Mouse (Mus musculus): Measurements from ENCODE around the gene Pla2g5. TPM values are rescaled to one million over a fixed set of nuclear protein-coding genes. Genes with fewer than 3 reads are reported as not detected.
"Not testable (repeated sequence)": the region's sequence is repeated elsewhere in the genome, so short reads cannot be mapped to it uniquely, and the experiment has no call there.

Pla2g5 gene
- polyA plus RNA-seq, 1 experiment = not detected

- no peaks in the 10 kb centered on the region for H3K4me1 ChIP-seq (ENCODE audit: control insufficient read depth)
- TF ChIP-seq GATA1 (IDR thresholded peaks at IDR 0.05; ENCODE audit: low read length) (no peak), TAL1 (IDR thresholded peaks at IDR 0.05; ENCODE audit: low read length) (no peak)
- H3K9me3 ChIP-seq (ENCODE audit: control insufficient read depth, low read length) = peaks cover 28% of the 10 kb centered on the region
- no peaks in the 10 kb centered on the region for H3K27me3 ChIP-seq (ENCODE audit: control insufficient read depth)
- no peaks in the 10 kb centered on the region for H3K36me3 ChIP-seq (ENCODE audit: control insufficient read depth)
- no peak overlapping the region for H3K4me3 ChIP-seq (replicated peaks)
Measured at GRCm38 (mm10) chr4:138841386-138841785, 21.9 kb downstream of the Pla2g5 start.

DNA sequence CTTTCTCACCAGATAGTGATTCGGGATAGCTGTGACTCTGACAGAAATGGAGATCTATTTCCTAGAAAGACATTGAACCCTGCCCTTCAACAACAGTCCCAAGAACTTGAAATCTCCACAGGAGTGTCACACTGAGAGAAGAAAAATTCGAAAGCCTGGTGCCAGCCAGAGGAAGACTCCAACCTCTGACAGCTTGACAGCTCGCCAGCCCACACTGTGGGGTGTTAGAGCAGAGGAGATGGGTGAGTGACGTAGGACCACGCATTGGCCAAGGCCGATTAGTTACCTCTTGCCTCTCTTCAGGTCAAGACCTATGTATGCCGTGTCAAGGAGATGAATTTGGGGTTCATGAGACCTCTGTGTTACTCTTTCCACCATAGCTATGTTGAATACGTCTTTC is 22.6 kb downstream of the Pla2g5 start:
- H3K9me3 ChIP-seq (ENCODE audit: control insufficient read depth, low read length) = peaks cover 25% of the 10 kb centered on the region
- H3K36me3 ChIP-seq (ENCODE audit: control insufficient read depth) = no peaks in the 10 kb centered on the region
- H3K27me3 ChIP-seq (ENCODE audit: control insufficient read depth) = no peaks in the 10 kb centered on the region
- TF ChIP-seq GATA1 (IDR thresholded peaks at IDR 0.05; ENCODE audit: low read length) (no peak), TAL1 (IDR thresholded peaks at IDR 0.05; ENCODE audit: low read length) (no peak)
- H3K4me1 ChIP-seq (ENCODE audit: control insufficient read depth) = no peaks in the 10 kb centered on the region
- no peak overlapping the region for H3K4me3 ChIP-seq (replicated peaks)

GRCm38 (mm10) chr4:138839806-138840205 is 23.5 kb downstream of the Pla2g5 start:
- H3K4me1 ChIP-seq (ENCODE audit: control insufficient read depth) = no peaks in the 10 kb centered on the region
- TF ChIP-seq TAL1 (IDR thresholded peaks at IDR 0.05; ENCODE audit: low read length) (no peak), GATA1 (IDR thresholded peaks at IDR 0.05; ENCODE audit: low read length) (no peak)
- H3K9me3 ChIP-seq (ENCODE audit: control insufficient read depth, low read length) = peaks cover 18% of the 10 kb centered on the region
- no peaks in the 10 kb centered on the region for H3K36me3 ChIP-seq (ENCODE audit: control insufficient read depth)
- H3K27me3 ChIP-seq (ENCODE audit: control insufficient read depth) = no peaks in the 10 kb centered on the region
- no peak overlapping the region for H3K4me3 ChIP-seq (replicated peaks)

- peaks cover 3% of the 10 kb centered on the region for H3K9me3 ChIP-seq (ENCODE audit: control insufficient read depth, low read length)
- H3K27me3 ChIP-seq (ENCODE audit: control insufficient read depth) = no peaks in the 10 kb centered on the region
- TF ChIP-seq GATA1 (IDR thresholded peaks at IDR 0.05; ENCODE audit: low read length) (no peak), TAL1 (IDR thresholded peaks at IDR 0.05; ENCODE audit: low read length) (no peak)
- H3K4me3 ChIP-seq (replicated peaks) = no peak overlapping the region
- H3K4me1 ChIP-seq (ENCODE audit: control insufficient read depth) = no peaks in the 10 kb centered on the region
- no peaks in the 10 kb centered on the region for H3K36me3 ChIP-seq (ENCODE audit: control insufficient read depth)
Measured at GRCm38 (mm10) chr4:138827147-138827546, 36.1 kb downstream of the Pla2g5 start.

DNA sequence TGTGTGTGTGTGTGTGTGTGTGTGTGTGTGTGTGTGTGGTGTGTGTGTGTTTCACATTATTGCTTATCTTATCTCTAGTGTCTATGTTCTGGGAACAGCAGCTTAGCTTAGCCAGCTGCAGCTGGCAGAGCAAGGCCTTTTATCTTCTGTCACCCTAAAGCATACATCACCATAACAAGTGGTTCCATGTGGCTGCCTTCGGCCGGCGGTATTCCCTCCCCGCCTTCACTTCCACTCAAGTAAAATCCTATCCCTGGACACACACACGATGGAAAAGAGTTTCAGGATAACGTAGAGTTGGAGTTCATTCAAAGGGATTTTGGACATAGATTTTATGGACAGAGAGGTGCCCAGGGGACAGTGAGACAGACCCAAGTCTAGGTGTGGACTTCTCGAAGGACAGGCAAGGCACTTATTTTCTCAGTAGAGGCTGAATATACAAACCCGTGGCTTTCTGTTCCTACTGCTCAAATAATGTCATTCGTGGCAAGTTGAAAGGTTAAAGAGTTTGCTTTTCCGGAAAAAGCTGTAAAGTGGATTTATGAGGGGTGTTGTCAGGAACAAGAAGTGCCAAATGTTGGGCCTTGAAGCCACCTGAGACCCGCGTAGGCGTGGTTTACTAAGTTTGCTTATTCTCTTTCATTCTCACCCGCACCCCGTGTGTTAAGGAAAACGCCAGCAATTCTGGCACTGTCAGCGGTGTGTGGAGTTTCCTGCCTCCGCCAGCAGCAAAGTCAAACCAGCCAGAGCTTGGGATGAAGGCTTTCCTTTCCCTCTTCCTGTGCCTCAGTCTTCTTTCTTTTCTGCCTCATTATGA is 37.3 kb downstream of the Pla2g5 start:
- TF ChIP-seq GATA1 (IDR thresholded peaks at IDR 0.05; ENCODE audit: low read length) (no peak), TAL1 (IDR thresholded peaks at IDR 0.05; ENCODE audit: low read length) (no peak)
- H3K36me3 ChIP-seq (ENCODE audit: control insufficient read depth) = no peaks in the 10 kb centered on the region
- H3K4me1 ChIP-seq (ENCODE audit: control insufficient read depth) = no peaks in the 10 kb centered on the region
- no peak overlapping the region for H3K4me3 ChIP-seq (replicated peaks)
- H3K9me3 ChIP-seq (ENCODE audit: control insufficient read depth, low read length) = peaks cover 3% of the 10 kb centered on the region
- H3K27me3 ChIP-seq (ENCODE audit: control insufficient read depth) = no peaks in the 10 kb centered on the region

DNA sequence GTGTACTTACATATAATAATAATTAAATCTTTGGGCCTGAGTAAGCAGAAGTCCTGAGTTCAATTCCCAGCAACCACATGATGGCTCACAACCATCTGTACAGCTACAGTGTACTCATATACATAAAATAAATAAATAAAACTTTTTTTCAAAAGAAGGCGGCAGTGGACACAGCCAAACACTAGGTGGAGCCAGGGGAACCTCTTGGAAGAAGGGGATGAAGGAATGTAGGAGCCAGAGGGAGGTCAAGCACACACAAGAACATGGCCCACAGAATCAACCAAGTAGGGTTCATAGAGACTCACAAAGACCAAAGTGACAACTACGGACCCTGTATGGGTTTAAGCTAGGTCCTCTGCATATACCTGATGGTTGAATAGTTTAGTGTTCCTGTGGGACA is 38.6 kb downstream of the Pla2g5 start:
- TF ChIP-seq GATA1 (IDR thresholded peaks at IDR 0.05; ENCODE audit: low read length) (no peak), TAL1 (IDR thresholded peaks at IDR 0.05; ENCODE audit: low read length) (no peak)
- no peak overlapping the region for H3K4me3 ChIP-seq (replicated peaks)
- no peaks in the 10 kb centered on the region for H3K4me1 ChIP-seq (ENCODE audit: control insufficient read depth)
- no peaks in the 10 kb centered on the region for H3K36me3 ChIP-seq (ENCODE audit: control insufficient read depth)
- H3K27me3 ChIP-seq (ENCODE audit: control insufficient read depth) = no peaks in the 10 kb centered on the region
- peaks cover 3% of the 10 kb centered on the region for H3K9me3 ChIP-seq (ENCODE audit: control insufficient read depth, low read length)

GRCm38 (mm10) chr4:138824161-138824560 is 39.1 kb downstream of the Pla2g5 start:
- not testable (repeated sequence) for H3K4me1 ChIP-seq (ENCODE audit: control insufficient read depth); H3K36me3 ChIP-seq (ENCODE audit: control insufficient read depth); H3K4me3 ChIP-seq (replicated peaks); H3K9me3 ChIP-seq (ENCODE audit: control insufficient read depth, low read length); H3K27me3 ChIP-seq (ENCODE audit: control insufficient read depth)

- TF ChIP-seq TAL1 (IDR thresholded peaks at IDR 0.05; ENCODE audit: low read length) (no peak), GATA1 (IDR thresholded peaks at IDR 0.05; ENCODE audit: low read length) (no peak)
- H3K9me3 ChIP-seq (ENCODE audit: control insufficient read depth, low read length) = peaks cover 3% of the 10 kb centered on the region
- no peaks in the 10 kb centered on the region for H3K36me3 ChIP-seq (ENCODE audit: control insufficient read depth)
- H3K4me3 ChIP-seq (replicated peaks) = no peak overlapping the region
- H3K4me1 ChIP-seq (ENCODE audit: control insufficient read depth) = no peaks in the 10 kb centered on the region
- no peaks in the 10 kb centered on the region for H3K27me3 ChIP-seq (ENCODE audit: control insufficient read depth)
Measured at GRCm38 (mm10) chr4:138821036-138821435, 42.2 kb downstream of the Pla2g5 start.

GRCm38 (mm10) chr4:138819101-138819500 is 44.2 kb downstream of the Pla2g5 start:
- Histone ChIP-seq H3K4me1 (ENCODE audit: control insufficient read depth) (no peaks in the 10 kb centered on the region), H3K27me3 (ENCODE audit: control insufficient read depth) (no peaks in the 10 kb centered on the region), H3K4me3 (replicated peaks) (no peak overlapping the region), H3K36me3 (ENCODE audit: control insufficient read depth) (no peaks in the 10 kb centered on the region), H3K9me3 (ENCODE audit: control insufficient read depth, low read length) (peaks cover 3% of the 10 kb centered on the region)
- TF ChIP-seq TAL1 (IDR thresholded peaks at IDR 0.05; ENCODE audit: low read length) = no peak
- no peak for TF ChIP-seq GATA1 (IDR thresholded peaks at IDR 0.05; ENCODE audit: low read length)

GRCm38 (mm10) chr4:138817736-138818135 is 45.5 kb downstream of the Pla2g5 start:
- Histone ChIP-seq H3K36me3 (ENCODE audit: control insufficient read depth) (no peaks in the 10 kb centered on the region), H3K4me3 (replicated peaks) (no peak overlapping the region), H3K27me3 (ENCODE audit: control insufficient read depth) (no peaks in the 10 kb centered on the region), H3K9me3 (ENCODE audit: control insufficient read depth, low read length) (peaks cover under 1% of the 10 kb centered on the region), H3K4me1 (ENCODE audit: control insufficient read depth) (no peaks in the 10 kb centered on the region)
- TF ChIP-seq TAL1 (IDR thresholded peaks at IDR 0.05; ENCODE audit: low read length) = no peak
- TF ChIP-seq GATA1 (IDR thresholded peaks at IDR 0.05; ENCODE audit: low read length) = no peak
